Mouse (Mus musculus) lung, embryonic 16.5 days (tissue): ENCODE results near the gene Ccdc163. TPM values are rescaled to one million over a fixed set of nuclear protein-coding genes. Genes with fewer than 3 reads are reported as not detected.

Experiments used
- ATAC-seq: fragments of 200-750 bp; cut with Nextera tagmentation; 2 replicates; pipeline ENCODE4 v1.8.0; 2017; ENCODE audit warnings: low read depth, mild to moderate bottlenecking, moderate library complexity
- H3K27ac ChIP-seq: fragments of 300-500 bp; sonication (generic); 2 replicates; pipeline ENCODE4 v1.5.1; 2014; ENCODE audit warnings: mild to moderate bottlenecking, control low read depth, low read length
- H3K27me3 ChIP-seq: fragments of 300-500 bp; sonication (generic); 2 replicates; pipeline ENCODE4 v1.6.1; 2014; ENCODE audit warnings: low read depth, low read length, mixed read lengths; ENCODE audit not compliant: control insufficient read depth, insufficient read depth
- H3K36me3 ChIP-seq: fragments of 300-500 bp; sonication (generic); 2 replicates; pipeline ENCODE4 v1.6.1; 2014; ENCODE audit warnings: low read length; ENCODE audit not compliant: control insufficient read depth, insufficient read depth
- H3K4me1 ChIP-seq: fragments of 300-500 bp; sonication (generic); replicated peaks from 2 replicates; pipeline ENCODE4 v1.6.1; 2014; ENCODE audit warnings: low read length, mixed read lengths; ENCODE audit not compliant: control insufficient read depth, insufficient read depth
- H3K4me2 ChIP-seq: fragments of 300-500 bp; sonication (generic); 2 replicates; pipeline ENCODE4 v1.6.1; 2014; ENCODE audit warnings: low read depth, low read length, control low read depth
- H3K4me3 ChIP-seq: fragments of 300-500 bp; sonication (generic); 2 replicates; pipeline ENCODE4 v1.5.1; 2014; ENCODE audit warnings: mild to moderate bottlenecking, low read length, control low read depth
- H3K9ac ChIP-seq: fragments of 300-500 bp; sonication (generic); 2 replicates; pipeline ENCODE4 v1.6.1; 2014; ENCODE audit warnings: low read length, control low read depth
- H3K9me3 ChIP-seq: fragments of 300-500 bp; sonication (generic); 2 replicates; pipeline ENCODE4 v1.6.1; 2016; ENCODE audit warnings: low read length; ENCODE audit not compliant: control insufficient read depth
- WGBS: fragments of 180-500 bp; shearing (Covaris S2); extraction: QIAGEN DNeasy Blood & Tissue Kit; methylation state at CpG from one replicate; pipeline ENCODE4 v1.1.7; 2014; 5-methylcytosine and 5-hydroxymethylcytosine counted together
- polyA plus RNA-seq: library from polyadenylated mRNA; unstranded; fragments of >200 nt; fragmentation: Nextera tagmentation; extraction: Ambion mirVana; gene quantifications from 2 replicates; pipeline ENCODE4 v1.2.1, GENCODE M21; 2015

Gene Ccdc163
- polyA plus RNA-seq, 1 experiment from 2014 or later: 35.2 TPM

DNA sequence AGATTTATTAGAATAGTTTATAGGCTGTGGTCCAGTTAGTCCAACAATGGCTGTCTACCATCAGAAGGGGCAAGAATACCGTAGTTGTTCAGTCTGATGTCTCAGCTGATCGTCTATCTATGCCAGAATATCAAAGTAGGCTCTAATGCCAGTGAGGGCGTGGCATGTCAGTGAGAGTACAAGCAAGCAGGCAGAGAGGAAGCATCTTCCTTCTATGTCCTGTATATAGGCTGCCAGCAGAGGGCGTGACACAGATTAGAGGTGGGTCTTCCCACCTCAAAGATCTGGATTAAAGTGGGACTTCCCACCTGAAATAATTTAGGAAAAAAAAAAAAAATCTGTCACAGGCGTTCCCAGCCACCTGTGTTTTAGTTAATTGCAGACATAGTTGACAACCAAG lies 91.6 kb downstream of the Ccdc163 start:
- H3K36me3 ChIP-seq: peaks cover 19% of the 10 kb centered on the region
- no peak overlapping the region for H3K4me3 ChIP-seq
- ATAC-seq: no peak
- no peaks in the 10 kb centered on the region for H3K9me3 ChIP-seq
- H3K27me3 ChIP-seq: no peaks in the 10 kb centered on the region
- no peak overlapping the region for H3K27ac ChIP-seq
- no peaks in the 10 kb centered on the region for H3K4me1 ChIP-seq
- no peak overlapping the region for H3K4me2 ChIP-seq
- 35% methylated on average over 5 of the region's 5 CpGs for WGBS
- no peak overlapping the region for H3K9ac ChIP-seq

Other genes starting within 250 kb of the Ccdc163 start
- 11.0 and 11.5 TPM in 2 replicates for gene Mast2, start 244.3 kb upstream of the Ccdc163 start, polyA plus RNA-seq
- 14.1 and 14.7 TPM in 2 replicates for gene Ipp, start 201.0 kb upstream of the Ccdc163 start, polyA plus RNA-seq
- 21.2 and 22.1 TPM in 2 replicates for gene Tmem69, start 152.6 kb upstream of the Ccdc163 start, polyA plus RNA-seq
- gene Gpbp1l1, start 150.9 kb upstream of the Ccdc163 start, polyA plus RNA-seq: 32.5 and 37.2 TPM in 2 replicates
- 17.6 and 22.5 TPM in 2 replicates for gene Ccdc17, start 111.9 kb upstream of the Ccdc163 start, polyA plus RNA-seq
- 101 and 111 TPM in 2 replicates for gene Nasp, start 80.6 kb upstream of the Ccdc163 start, polyA plus RNA-seq
- 817 and 840 TPM in 2 replicates for gene Akr1a1, start 56.8 kb upstream of the Ccdc163 start, polyA plus RNA-seq
- 1,438 and 1,494 TPM in 2 replicates for gene Prdx1, start 23.0 kb upstream of the Ccdc163 start, polyA plus RNA-seq
- 21.5 and 23.5 TPM in 2 replicates for gene Mmachc, start 103 bp upstream of the Ccdc163 start, polyA plus RNA-seq
- 8.2 and 8.3 TPM in 2 replicates for gene Tesk2, start 12.4 kb downstream of the Ccdc163 start, polyA plus RNA-seq
- 35.2 and 36.5 TPM in 2 replicates for gene Toe1, start 99.1 kb downstream of the Ccdc163 start, polyA plus RNA-seq
- 17.0 and 17.7 TPM in 2 replicates for gene Mutyh, start 99.2 kb downstream of the Ccdc163 start, polyA plus RNA-seq
- gene Hpdl, start 113.2 kb downstream of the Ccdc163 start, polyA plus RNA-seq: 0.40 and 0.49 TPM in 2 replicates
- 0.40 and 0.70 TPM in 2 replicates for gene Zswim5, start 168.9 kb downstream of the Ccdc163 start, polyA plus RNA-seq